Mouse (Mus musculus) megakaryocyte-erythroid progenitor cell, adult 5-6 weeks (primary cell): ENCODE data around the gene Hist1h2ak. TPM values are rescaled to one million over a fixed set of nuclear protein-coding genes. Genes with fewer than 3 reads are reported as not detected.

ENCODE experiments used
- ATAC-seq: replicated peaks from 2 replicates; pipeline ENCODE4 v1.8.0; 2016; ENCODE audit warnings: mild to moderate bottlenecking, inconsistent platforms; ENCODE audit not compliant: severe bottlenecking, poor library complexity, low FRiP score, low TSS enrichment
- total RNA-seq, 2 experiments: library from RNA; stranded (forward) in 1 of 2; stranded (reverse) in 1 of 2; fragments of 200-1000, 215-1000 nt in 1 of 2; fragments of >200 nt in 1 of 2; fragmentation: Nextera tagmentation in 1 of 2; gene quantifications; 2 replicates each; pipeline ENCODE4 v1.2.3; 2014 to 2017

The Hist1h2ak gene
- 179 and 217 TPM in 2 replicates for total RNA-seq (2014; fragmentation: Nextera tagmentation)
- total RNA-seq (2017): 715 and 1,091 TPM in 2 replicates

GRCm38 (mm10) chr13:21753524-21754285 is at the start of gene Hist1h2ak, which contains the start of gene Hist1h2bn:
TSS of gene Hist1h2ak (minus strand) at chr13:21753827.
TSS of gene Hist1h2bn (plus strand) at chr13:21754123.
- ATAC-seq: peak; percentile 78

GRCm38 (mm10) chr13:21803058-21803457 is 49.4 kb upstream of the Hist1h2ak start:
- peak; percentile 88 for ATAC-seq

GRCm38 (mm10) chr13:21797163-21797562 is 43.5 kb upstream of the Hist1h2ak start:
- ATAC-seq: peak; percentile 91

GRCm38 (mm10) chr13:21795584-21795983 is 42.0 kb upstream of the Hist1h2ak start:
- ATAC-seq: no peak

GRCm38 (mm10) chr13:21790601-21791283 is 37.1 kb upstream of the Hist1h2ak start:
- ATAC-seq: no peak

GRCm38 (mm10) chr13:21789925-21790324 is 36.3 kb upstream of the Hist1h2ak start:
- ATAC-seq: no peak

GRCm38 (mm10) chr13:21787760-21788593 is 34.4 kb upstream of the Hist1h2ak start:
- ATAC-seq: no peak

- ATAC-seq: peak; percentile 82
Observed at GRCm38 (mm10) chr13:21786899-21787629, 33.4 kb upstream of the Hist1h2ak start, which contains the start of the genes Hist1h2an and Hist1h2bp. TSS of gene Hist1h2an (minus strand) at chr13:21787218. TSS of gene Hist1h2bp (plus strand) at chr13:21787461.

- ATAC-seq: 0 out of 2 replicates have a peak, but pooled peaks have one; percentile 4
Observed at GRCm38 (mm10) chr13:21786189-21786898, 32.7 kb upstream of the Hist1h2ak start.

- no peak for ATAC-seq
Observed at GRCm38 (mm10) chr13:21784311-21784710, 30.7 kb upstream of the Hist1h2ak start.

GRCm38 (mm10) chr13:21783734-21784161 is 30.1 kb upstream of the Hist1h2ak start:
- no peak for ATAC-seq

GRCm38 (mm10) chr13:21783255-21783617 is 29.6 kb upstream of the Hist1h2ak start, which contains the start of gene Hist1h3i:
TSS of gene Hist1h3i (minus strand) at chr13:21783370.
- peak; percentile 28 for ATAC-seq

- ATAC-seq: peak; percentile 7
Observed at GRCm38 (mm10) chr13:21782361-21783254, 29.0 kb upstream of the Hist1h2ak start.

GRCm38 (mm10) chr13:21781639-21782038 is 28.0 kb upstream of the Hist1h2ak start:
- ATAC-seq: no peak

- no peak for ATAC-seq
Observed at GRCm38 (mm10) chr13:21781021-21781555, 27.5 kb upstream of the Hist1h2ak start.

- ATAC-seq: peak; percentile 49
Observed at GRCm38 (mm10) chr13:21779767-21780731, 26.4 kb upstream of the Hist1h2ak start, which contains the start of gene Hist1h1b. TSS of gene Hist1h1b (minus strand) at chr13:21780625.
